Mouse (Mus musculus) lung, adult 18-20 months (tissue): ENCODE results near the gene Prr5.
A peak's percentile ranks its signal among the peaks of the same experiment; 100 is the strongest.

ENCODE experiments used
- DNase-seq, 2 experiments: peaks; one replicate each; pipeline ENCODE4 v3.0.0; 2022; ENCODE audit warnings: mixed read lengths in 2 of 2

The Prr5 gene

GRCm38 (mm10) chr15:84657384-84658064 lies 11.9 kb upstream of the Prr5 start:
- DNase-seq, result no peak

GRCm38 (mm10) chr15:84658655-84659054 lies 10.8 kb upstream of the Prr5 start:
- no peak for DNase-seq

GRCm38 (mm10) chr15:84659856-84660255 lies 9.6 kb upstream of the Prr5 start:
- no peak for DNase-seq

GRCm38 (mm10) chr15:84661274-84661673 lies 8.1 kb upstream of the Prr5 start:
- no peak for DNase-seq

GRCm38 (mm10) chr15:84662952-84663684 lies 6.3 kb upstream of the Prr5 start:
- peak; percentile 63 to 65 for DNase-seq

GRCm38 (mm10) chr15:84663685-84664060 lies 5.7 kb upstream of the Prr5 start:
- no peak for DNase-seq

GRCm38 (mm10) chr15:84664542-84665460 lies 4.6 kb upstream of the Prr5 start:
- no peak for DNase-seq

- DNase-seq, result no peak
Measured at GRCm38 (mm10) chr15:84665662-84666061, 3.8 kb upstream of the Prr5 start.

- DNase-seq, result no peak
Measured at GRCm38 (mm10) chr15:84666065-84666464, 3.4 kb upstream of the Prr5 start.

- no peak for DNase-seq
Measured at GRCm38 (mm10) chr15:84667601-84668000, 1.8 kb upstream of the Prr5 start.

- DNase-seq, result no peak
Measured at GRCm38 (mm10) chr15:84669771-84670656, 594 bp downstream of the Prr5 start.

- no peak for DNase-seq
Measured at GRCm38 (mm10) chr15:84670657-84671055, 1.2 kb downstream of the Prr5 start.

- peak; percentile 66 to 73 for DNase-seq
Measured at GRCm38 (mm10) chr15:84671401-84672307, 2.2 kb downstream of the Prr5 start.

- no peak for DNase-seq
Measured at GRCm38 (mm10) chr15:84672308-84672615, 2.8 kb downstream of the Prr5 start.

- peak; percentile 60 to 78 for DNase-seq
Measured at GRCm38 (mm10) chr15:84672616-84673015, 3.2 kb downstream of the Prr5 start.

GRCm38 (mm10) chr15:84674329-84675067 lies 5.1 kb downstream of the Prr5 start:
- DNase-seq, result no peak

- no peak for DNase-seq
Measured at GRCm38 (mm10) chr15:84675317-84675716, 5.9 kb downstream of the Prr5 start.

GRCm38 (mm10) chr15:84677943-84678342 lies 8.5 kb downstream of the Prr5 start:
- DNase-seq, result no peak

- no peak for DNase-seq
Measured at GRCm38 (mm10) chr15:84679090-84679489, 9.7 kb downstream of the Prr5 start.

- DNase-seq, result peak in 1 of 2 experiments; percentile 41
Measured at GRCm38 (mm10) chr15:84679794-84680193, 10.4 kb downstream of the Prr5 start.
